Mouse (Mus musculus) lung, postnatal 14 days (tissue): ENCODE measurements around the gene Slc34a2.

Experiments
- DNase-seq: peaks from one replicate; pipeline ENCODE4 v3.0.0; 2021

Gene Slc34a2

DNA sequence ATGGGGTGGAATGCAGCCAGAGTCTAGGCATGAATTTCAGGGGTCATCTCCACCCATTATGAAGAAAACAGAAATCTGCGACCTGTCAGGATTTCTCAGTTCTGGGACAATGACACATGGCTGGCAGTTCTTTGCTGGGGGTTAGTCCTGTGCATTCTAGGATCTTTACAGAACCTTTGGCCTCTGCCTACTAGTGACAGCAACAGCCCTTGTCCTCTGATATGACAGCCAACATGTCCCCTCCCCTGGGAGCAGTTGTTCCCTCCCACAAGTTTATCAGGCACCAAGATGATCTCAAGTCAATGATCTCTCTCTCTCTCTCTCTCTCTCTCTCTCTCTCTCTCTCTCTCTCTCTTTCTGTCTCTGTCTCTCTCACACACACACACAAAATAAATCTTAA is 6.5 kb upstream of the Slc34a2 start:
- DNase-seq = no peak

DNA sequence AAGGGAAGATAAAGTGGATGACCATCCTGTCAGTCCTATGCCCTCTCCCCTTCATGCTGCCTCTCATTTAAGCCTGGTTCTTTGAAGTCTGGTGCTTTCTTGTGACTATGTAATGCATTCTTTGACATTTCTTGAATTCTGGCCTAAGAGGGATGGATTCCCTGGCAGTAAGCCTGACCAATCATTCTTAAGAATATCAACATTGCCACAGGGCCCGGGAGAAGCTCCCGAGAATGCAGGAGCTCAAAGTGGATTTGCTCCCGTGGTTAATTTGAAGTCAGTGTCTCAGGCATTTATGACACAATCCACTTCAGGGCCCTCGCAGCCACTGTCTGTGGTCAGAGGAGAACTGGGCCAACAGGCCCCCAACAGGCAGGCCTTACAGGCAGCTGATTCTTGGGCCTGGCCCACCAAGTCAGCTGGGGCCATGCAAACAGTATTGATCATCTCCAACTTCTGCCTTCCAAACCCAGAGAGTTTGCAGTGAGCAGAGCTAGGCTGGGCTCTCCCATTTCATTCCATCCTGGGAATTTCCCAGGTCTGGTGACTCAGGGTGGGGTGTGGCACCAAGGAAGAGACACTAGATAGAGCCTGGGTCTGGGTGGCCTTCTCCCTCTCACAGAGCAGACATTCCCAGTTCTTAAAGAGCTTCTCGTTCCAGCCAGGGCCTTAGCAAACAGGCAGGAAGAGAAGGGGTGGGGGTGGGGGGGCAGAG is 4.3 kb downstream of the Slc34a2 start:
- no peak for DNase-seq

DNA sequence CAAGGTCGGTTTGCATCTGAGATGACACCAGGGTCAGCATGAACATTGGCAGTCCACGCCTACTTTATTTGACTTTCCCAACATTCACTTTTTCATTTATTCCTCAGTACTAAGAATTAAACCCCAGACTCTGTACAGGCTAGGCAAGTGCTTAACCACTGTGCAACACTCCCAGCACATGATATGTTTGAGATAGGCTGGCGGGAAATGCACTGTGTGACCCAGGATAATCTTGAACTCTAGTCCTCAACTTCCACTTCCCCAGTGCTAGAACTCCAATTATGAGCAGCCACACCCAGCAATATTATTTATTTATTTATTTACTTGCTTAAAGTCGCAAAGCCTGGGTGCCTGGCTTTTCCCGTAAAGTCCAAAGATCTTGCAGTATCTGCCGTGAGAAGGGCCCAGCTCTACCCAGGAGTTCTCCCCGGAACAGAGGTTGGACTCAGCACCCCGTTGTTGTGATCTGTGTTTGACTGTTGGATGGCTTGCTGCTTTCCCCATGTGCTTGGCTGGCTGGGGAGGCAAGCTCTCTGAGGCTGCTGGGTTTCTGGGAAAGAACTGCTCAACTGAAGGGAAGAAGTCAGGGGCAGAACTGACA is 5.0 kb downstream of the Slc34a2 start:
- no peak for DNase-seq

GRCm38 (mm10) chr5:53043716-53044115 is 5.8 kb downstream of the Slc34a2 start:
- no peak for DNase-seq

GRCm38 (mm10) chr5:53047951-53048350 is 10.1 kb downstream of the Slc34a2 start:
- peak; percentile 50 for DNase-seq

DNA sequence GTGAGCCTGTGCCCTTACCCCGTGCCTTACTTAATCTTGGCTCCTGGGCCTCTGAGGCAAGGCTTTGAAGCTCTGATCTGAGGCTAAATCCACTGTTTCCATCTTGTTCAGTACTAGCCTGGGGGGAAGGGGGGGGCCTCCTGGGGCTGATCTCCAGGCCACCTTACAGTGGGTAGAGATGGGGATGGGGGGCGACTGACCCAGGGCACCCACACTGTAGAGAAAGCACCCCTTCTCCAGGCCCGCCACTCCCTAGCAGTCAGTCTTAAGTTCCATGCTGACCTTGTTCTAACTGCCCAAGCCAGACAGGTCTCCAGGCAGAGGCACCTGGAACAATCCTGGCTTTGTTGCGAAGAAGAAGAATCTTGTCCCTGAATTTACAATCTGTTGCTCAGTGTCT is 10.7 kb downstream of the Slc34a2 start:
- DNase-seq = no peak

DNA sequence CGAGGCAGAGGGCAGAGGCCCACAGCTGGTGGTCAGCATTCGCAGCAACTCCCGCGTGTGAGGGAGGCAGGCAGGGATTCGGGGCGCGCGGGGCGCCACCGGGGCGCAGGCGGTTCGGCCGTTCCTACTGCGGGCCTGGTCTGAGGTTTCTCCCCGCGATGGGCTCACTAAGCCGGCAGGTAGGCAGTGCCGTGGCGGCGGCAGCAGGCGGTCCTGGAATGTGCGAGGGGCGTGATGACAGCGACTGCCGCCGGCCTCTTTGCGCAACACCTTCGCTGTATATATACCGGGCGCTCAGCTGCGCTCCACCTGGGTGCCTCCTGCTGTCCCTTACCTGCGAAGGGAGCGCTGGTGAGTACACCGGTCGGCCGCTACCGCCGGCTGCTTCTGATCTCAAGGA is 11.2 kb downstream of the Slc34a2 start:
- DNase-seq = peak; percentile 72

DNA sequence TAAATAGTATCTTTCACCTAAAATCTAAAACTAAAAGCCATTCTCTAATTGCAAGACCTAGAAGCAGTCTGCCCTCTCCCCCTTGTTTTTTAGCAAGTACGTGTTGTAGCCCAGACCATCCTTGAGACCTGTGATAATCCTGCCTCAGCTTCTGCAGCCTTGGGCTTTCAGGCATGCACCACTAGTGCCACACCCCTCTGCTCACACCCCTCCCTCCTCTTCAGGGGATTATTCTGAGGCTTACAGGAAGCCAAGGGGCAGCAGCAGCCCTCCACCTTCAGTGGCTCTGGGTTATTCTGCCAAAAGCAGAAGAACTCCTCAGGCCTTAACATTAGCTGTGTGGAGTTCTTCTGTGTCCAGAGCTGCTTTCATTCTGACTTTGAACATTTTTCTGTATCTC is 13.1 kb downstream of the Slc34a2 start:
- DNase-seq = no peak

GRCm38 (mm10) chr5:53053246-53053645 is 15.4 kb downstream of the Slc34a2 start:
- no peak for DNase-seq

DNA sequence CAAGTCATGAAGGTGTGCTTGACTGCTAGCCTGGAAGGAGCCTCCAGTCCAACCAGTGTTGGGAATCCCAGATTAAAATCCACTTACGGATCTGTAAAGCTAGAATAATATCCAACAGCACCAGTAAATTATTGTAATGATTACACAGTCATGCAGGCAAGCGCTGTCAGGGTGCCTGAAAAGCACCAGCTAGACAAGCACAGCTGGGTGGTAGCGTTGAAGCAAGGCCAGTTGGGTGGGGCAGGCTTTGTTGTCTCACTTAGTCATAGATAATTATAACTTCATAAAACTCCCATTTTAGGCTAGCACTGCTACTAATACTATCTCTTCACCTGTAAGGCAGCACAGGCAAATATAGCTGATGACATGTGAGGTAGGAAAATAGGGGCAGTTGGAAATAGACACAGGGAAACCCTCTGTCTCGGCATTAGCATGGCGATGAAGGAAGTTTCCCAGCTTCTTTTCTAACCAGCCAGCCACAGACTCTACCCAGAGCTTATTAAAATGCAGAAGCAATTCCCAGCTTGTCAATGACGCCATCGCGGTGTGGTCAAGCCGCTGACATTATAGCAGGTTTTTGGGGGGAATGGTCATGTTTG is 23.8 kb downstream of the Slc34a2 start:
- DNase-seq = no peak

- no peak for DNase-seq
Measured at GRCm38 (mm10) chr5:53074553-53074952, 36.7 kb downstream of the Slc34a2 start.

GRCm38 (mm10) chr5:53078453-53078852 is 40.6 kb downstream of the Slc34a2 start:
- DNase-seq = no peak

GRCm38 (mm10) chr5:53087452-53087851 is 49.6 kb downstream of the Slc34a2 start:
- no peak for DNase-seq

DNA sequence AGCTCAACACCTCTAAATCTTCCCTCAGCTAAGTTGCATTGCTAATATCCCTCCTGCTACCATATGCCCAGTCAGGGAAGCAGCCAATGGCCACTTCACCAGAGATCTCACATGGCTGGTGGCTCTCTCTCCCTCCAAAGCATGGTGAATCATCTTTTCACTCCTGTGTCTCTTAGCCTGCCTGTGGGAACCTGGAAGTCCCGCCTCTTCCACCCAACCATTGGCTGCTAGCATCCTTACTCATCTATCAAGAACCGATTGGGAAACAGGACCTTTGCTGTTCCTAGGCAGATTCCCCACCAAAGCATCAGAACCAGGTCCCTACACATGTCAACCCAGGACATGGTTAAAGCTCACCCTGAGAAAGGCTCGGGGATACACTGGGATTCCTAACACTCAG is 53.5 kb downstream of the Slc34a2 start:
- no peak for DNase-seq

GRCm38 (mm10) chr5:53101848-53102473 is 64.1 kb downstream of the Slc34a2 start:
- no peak for DNase-seq

- DNase-seq = no peak
Measured at GRCm38 (mm10) chr5:53104177-53104855, 66.4 kb downstream of the Slc34a2 start.

DNA sequence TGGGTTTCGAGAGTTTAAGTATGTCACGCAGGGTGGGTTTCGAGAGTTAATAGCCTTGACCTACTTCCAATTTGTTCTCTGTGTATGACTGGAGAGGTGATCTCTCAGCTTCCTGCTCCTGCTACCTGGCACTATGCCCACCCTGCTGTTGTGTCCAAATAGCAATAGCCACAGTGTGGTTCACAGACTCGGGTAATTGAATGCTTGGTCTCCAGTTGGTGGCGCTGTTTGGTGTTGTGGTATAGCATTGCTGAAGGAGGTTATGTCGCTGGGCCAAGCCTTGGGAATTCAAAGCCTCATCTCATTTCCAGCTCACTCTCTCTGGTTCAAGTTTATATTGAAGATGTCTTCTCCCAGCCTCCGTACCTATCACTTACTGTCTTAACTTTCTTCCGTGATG is 67.8 kb downstream of the Slc34a2 start:
- DNase-seq = peak; percentile 51

GRCm38 (mm10) chr5:53106125-53106524 is 68.2 kb downstream of the Slc34a2 start:
- DNase-seq = peak; percentile 42

GRCm38 (mm10) chr5:53106731-53107130 is 68.8 kb downstream of the Slc34a2 start:
- no peak for DNase-seq

- DNase-seq = no peak
Measured at GRCm38 (mm10) chr5:53108026-53108425, 70.1 kb downstream of the Slc34a2 start.

- DNase-seq = no peak
Measured at GRCm38 (mm10) chr5:53108668-53109067, 70.8 kb downstream of the Slc34a2 start.

DNA sequence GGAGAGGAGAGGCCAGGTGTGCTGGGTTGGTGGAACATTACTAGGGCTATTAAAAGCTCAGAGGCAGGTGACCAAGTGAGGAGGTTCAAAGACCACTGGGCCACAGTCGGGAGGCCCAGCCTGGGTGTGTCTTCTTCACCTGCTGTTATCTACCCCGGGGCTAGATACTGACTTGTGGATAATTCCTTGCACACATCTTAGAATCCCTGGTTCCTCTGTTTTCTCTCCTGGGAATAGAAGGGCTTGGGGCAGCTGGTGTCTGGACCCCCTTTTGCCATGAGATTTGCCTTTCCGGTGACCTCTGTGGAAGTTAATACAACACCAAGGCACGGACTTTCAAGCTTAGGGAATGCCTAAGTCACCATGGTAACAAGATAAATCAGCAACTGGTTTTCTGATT is 72.3 kb downstream of the Slc34a2 start:
- DNase-seq = no peak

DNA sequence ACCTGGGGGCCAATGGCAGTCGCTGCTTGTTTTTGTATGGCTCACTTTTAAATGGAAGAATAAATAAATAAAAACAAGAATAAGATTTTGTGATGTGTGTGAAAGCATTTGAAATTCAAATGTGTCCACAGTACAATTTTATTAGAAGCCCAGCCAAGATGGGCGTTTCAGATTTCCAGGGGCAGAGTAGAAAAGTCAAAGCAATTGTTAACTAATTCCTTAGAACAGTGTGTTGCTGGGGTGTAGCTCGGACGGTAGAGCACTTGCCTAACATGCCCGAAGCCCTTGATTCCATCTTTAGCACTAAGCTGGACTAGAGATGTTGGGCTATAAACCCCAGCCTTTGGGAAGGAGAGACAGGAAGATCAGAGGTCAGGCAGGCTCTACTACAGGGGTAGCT is 73.2 kb downstream of the Slc34a2 start:
- no peak for DNase-seq
